Mouse (Mus musculus) 3T3-L1 (cell line): ENCODE data around the gene Atf6b.

Experiments
- DNase-seq: peaks from one replicate; pipeline ENCODE4 v3.0.0-alpha.2; 2015; ENCODE audit warnings: low read depth, low spot score

Gene Atf6b

DNA sequence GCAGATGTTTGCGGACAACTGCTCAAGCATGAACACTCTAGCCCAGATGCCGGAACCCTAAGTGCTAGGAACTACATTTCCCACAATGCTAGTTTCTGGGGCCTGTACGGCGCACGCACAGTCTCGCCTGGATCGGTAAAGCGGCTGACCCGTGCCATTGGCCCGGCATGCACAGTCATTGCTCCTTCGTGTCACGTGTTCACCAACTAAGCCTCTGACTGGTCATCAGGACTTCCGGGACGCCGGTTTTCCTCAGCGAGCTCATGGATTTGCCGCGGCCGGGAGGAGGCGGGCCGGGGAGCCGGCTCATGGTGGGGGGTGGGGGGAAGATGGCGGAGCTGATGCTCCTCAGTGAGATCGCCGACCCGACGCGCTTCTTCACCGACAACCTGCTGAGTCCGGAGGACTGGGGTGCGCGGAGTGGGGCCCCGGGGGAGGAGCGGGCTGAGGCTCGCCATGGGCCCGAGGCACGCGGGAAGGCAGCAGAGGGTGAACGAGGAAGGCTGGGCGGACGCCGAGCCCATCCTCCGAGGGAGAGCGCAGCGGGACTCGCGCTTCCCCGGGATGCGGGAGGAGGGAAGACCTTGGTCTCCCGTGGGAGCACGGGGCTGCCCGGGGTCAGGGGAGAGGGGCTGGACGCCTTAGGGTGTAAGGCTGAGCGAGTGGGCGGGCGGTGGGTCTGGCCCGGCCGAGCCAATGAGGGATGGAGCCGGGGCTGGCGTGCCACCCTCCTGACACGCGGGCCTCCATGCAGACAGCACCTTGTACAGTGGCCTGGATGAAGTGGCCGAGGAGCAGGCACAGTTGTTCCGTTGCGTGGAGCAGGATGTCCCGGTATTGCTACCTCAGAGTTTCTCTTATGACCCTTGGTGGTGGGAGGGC, at the start of gene Atf6b:
Gene Atf6b (plus strand): TSS at position 241 of the 882 bp plus-strand sequence.
- DNase-seq = peak; percentile 100

DNA sequence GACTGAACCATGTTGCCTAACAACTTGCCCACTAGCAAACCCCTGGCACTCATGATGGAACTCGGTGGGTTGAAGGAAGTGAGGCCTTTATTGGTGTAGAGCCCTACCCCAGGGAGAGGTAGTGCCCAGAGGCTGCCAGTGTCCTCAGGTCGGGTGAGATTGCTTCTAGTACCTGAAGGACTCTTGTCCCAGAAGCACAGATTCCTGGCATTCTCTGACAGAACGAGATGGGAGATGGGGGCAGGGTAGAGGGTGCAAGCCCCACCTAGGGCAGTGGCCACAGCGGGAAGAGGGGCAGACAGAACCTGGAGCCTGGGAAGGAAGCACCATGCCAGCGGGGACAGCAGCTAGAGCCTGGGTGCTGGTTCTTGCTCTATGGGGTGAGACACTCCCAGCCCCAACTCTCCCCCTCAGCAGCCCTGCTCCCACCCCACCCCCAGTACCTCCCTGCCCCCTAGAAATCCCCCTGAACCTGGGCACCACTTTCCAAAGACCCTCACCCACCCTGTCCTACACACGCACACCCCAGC, 49.3 kb upstream of the Atf6b start, which contains the start of gene Ager:
Gene Ager (plus strand): TSS at position 297 of the 530 bp plus-strand sequence.
- no peak for DNase-seq

DNA sequence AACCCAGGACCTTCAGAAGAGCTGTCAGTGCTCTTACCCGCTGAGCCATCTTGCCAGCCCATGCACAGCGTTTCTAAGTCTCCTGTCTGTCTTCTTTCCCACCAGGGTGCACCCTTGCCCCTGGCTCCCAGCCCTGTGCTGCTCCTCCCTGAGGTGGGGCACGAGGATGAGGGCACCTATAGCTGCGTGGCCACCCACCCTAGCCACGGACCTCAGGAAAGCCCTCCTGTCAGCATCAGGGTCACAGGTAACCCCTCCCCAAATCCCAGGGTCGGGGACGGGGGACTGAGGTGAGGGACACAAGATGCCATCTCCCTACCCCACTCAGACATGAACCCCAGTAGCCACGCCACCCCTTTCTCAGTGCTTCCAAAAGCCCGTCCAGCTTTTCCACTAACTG, 47.1 kb upstream of the Atf6b start:
- DNase-seq = no peak

DNA sequence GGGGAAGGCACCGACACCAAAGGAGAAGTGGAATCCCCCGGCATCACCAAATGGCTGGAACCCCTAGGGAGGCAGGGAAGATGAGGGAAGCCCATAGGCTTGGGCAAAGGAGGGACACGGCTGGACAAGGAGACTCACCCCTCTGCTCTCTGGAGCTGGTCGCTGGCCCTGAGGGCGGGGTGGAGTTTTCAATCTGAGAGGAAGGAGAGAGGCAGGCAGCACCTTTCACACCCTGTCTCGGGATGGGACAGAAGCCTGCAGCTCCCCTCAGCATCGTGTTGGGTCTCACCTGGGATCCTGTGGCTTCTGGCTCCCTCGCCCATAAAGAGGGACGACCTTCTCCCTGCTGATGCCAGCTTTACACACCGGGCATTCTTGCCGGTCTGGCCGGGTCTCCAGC, 45.1 kb upstream of the Atf6b start:
- DNase-seq = no peak

DNA sequence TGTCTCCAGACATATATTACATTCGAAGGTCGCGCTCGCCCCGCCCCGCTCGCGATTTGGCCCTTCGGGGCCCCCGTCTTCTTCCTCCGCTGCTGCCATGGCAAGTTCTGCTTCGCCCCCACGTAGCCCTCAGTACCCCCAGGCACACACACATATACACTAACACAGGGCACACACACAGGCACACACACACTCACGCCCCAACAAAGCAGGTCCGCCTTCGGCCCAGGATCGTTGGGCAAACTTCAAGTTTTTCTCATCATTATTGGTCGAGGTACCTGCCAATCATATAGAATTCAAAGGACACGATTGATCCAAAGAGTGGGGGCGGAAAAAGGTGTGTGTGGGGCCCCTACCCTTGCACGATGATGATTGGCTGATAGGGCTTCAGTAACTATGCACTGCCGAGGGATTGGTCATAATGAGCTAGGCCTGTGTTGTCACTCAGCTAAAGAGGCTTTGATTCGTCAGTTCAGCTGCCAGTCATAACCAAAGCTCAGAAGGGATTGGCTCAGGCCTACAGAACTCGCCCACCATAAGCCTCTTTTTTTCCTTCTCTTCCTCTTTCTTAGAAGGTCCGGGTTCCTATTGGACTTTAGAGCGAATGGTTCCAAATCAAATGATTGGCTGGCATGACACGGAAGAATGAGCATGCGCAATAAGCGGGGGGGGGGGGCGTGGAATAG, 43.4 kb upstream of the Atf6b start, which contains the start of gene Rnf5:
Gene Rnf5 (minus strand): TSS at position 316 of the 686 bp plus-strand sequence.
- peak; percentile 100 for DNase-seq

DNA sequence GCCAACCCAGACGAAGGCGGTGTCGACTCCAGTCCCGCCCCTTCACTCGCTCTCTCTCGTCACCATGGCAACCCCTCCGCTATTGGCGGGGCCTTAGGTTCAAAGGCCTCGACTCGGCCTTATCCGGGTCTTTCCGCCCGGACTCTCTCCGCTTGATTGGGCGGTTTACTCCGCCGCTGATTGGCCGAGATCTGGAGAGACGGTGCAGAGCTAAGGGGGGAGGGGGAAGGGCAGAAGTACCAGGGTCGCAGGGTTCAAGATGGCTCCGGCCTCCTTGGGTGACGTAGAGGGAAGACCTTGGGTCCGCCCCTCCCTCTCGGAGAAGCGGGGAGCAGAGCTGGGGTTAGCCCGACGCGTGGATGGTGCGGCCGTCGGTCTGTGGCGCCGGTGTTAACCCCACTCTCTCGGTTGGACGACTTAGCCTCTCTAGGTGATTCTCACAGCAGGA, 42.9 kb upstream of the Atf6b start, which contains the start of gene Agpat1:
Gene Agpat1 (plus strand): TSS at position 202 of the 448 bp plus-strand sequence.
- peak; percentile 99 for DNase-seq

DNA sequence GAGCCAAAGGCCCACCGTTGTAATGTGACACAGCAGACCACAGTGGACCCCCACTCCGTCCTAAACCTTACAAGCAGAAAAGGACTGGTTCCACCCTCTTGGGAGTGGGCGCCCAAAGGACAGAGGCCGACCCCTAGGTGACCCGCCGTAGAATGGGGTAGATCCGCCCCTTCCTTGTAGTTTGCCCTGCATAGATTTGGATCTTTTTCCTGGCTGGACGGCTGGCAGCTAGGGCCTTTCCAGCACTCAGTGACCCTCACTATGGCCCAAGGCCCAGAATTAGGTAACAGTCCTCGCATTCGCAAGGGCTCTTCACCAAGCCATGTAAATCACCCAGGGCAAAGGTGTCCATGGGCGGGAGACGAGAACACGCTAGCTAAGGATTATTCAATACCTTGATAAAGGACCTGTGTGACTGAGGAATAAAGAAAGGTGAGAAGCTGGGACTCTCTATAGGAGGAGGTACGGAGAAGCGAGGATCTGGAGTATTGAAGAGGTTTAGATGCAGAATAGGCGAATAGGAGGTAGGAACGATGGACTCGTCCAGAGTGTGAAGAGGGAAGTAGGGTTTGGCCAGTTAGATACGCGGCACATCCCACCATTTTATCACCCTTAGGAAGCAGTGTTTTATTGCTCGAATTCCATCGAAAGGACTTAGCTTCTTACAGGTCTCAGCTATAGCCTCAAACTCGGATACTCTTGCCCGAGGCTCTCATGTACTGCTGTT, 42.3 kb upstream of the Atf6b start:
- DNase-seq = peak; percentile 49

DNA sequence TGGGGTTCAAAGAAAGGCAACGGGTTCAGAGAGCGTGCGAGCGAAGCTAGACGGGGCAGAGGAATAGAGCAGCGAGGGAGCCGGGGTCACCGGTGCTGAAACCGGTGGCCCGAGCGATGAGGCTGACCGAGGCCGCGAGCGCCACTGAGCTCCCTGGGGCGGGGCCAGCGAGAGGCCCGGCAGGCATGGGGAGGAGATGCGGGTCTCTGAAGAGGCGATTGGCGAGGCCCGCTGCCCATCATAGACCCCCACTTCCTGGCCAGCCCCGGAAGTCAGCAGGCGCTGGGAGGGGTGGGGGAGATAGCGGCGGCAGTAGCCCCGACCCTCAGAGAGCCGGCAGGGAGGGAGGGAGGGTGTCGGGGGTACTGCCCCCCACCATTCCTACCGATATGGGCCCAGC, 41.3 kb upstream of the Atf6b start:
- DNase-seq = peak; percentile 93

DNA sequence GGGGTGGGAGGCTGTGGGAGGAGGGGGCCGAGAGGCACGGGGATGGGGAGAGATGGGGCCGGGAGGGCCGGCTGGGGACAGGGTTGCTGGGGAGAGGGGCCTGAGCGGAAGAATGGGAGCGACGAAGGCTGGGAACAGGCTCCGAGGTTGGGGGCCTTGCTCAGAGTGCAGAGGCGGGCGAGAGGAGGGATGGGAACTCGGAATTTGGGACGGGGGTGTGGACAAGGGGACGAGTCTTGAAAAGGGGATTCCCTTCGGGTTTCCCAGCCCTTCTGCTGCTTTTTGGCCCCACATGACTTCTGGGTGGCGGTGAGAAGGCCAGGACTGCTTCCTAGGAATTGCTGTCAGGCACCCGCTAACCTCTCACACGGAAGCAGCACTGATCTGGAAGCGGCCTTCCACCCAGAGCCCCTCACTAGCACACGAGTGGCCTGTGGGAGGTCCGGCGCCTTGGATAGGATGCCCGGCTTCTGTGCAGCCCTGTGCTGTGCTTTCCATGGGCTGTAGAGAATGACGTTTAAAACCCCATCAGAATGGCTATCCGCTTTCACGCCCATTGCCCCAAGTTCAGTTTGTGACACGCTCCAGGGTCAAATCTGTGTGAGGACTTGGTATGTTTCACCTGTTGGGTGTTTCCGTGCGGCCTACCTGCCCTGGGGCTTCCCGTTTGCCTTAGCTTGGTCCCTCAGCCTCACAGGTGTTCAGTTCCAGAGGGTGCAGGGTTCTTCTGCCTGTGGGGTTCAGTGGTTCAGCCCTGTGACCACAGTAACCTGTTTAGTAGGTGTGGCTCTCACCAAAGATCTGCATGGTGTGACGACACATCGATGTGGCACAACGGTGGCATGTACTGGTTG, 40.5 kb upstream of the Atf6b start:
- DNase-seq = peak; percentile 49

DNA sequence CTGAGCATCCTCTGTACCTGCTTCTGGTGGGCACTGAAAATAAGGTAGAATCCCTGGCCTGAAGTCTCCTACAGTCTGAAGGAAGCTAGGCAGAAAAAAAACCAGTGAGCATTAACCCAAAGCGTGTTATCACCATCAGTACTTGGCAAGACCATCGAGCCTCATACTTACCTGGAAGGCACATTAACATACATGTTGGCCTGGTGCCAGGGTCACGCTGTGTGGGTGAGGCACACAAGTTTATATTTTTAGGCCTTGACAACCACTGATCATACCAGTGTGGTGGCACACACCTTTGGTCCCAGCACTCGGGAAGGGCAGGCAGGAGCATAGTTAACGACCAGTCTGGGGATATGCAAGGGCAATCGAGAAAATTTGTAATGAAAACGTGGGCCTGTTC, 38.9 kb upstream of the Atf6b start:
- no peak for DNase-seq

DNA sequence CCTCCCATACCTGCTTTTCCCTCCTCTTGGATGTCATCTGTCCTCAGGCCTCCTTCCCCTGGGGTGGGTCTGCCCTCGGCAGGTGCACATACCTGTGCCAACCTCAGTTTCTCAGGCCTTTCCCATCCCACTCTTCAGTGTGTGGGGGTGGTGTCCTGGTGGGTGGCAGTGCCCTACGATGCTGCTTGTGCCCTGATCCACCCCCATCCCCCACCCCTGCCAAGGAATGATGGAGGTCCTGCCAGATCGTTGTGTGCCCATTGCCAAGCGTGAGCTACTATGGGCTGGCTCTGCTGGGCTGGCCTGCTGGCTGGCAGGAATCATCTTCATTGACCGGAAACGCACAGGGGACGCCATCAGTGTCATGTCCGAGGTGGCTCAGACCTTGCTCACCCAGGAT, 35.9 kb upstream of the Atf6b start:
- no peak for DNase-seq

DNA sequence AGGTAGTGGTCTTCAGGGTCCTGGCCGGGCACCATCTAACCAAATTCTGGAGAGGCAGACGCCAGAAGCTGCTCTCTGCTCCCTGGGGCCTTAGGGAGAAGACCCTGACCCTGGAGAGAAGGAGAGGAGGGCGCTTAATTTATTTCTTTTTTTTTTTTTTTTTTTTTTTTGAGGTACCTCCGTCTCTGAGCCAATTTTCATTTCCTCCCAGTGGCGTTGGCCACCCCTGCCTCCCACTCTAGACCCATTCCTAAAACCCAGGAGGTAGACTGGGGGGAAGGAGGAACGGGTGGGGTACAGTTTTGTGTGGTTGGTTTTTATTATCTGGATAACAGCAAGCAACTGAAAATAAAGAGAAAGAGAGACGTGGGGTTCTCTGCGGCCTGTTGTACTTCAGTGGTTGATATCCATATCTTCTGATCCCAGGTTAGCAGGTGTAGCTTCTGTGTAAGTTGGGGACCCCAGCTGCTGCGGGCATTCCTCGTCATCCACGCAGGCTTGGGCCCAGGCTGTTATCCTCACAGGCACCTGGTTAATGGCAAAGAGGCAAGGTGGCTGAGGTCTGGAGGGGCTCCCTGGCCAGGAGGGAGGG, 33.8 kb upstream of the Atf6b start:
- no peak for DNase-seq

DNA sequence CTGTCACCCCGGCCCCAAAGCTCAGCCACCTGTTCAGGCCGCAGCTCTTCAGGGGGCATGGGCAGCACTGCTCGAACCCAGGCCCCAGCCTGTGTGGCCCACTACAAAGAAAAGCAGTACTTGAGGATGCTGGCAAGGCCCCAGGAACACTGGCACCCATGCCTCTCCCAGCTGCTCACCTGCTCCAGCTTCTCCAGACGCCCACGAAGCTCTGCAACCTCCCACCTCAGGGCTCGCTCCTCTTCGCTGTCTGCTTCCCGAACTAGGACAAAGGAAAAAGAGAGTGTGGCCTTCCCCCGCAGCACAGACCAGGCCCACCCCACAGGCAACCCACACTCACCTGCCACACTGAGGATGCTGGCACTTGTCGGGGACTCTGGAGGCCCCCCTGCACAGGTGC, 33.1 kb upstream of the Atf6b start:
- no peak for DNase-seq

DNA sequence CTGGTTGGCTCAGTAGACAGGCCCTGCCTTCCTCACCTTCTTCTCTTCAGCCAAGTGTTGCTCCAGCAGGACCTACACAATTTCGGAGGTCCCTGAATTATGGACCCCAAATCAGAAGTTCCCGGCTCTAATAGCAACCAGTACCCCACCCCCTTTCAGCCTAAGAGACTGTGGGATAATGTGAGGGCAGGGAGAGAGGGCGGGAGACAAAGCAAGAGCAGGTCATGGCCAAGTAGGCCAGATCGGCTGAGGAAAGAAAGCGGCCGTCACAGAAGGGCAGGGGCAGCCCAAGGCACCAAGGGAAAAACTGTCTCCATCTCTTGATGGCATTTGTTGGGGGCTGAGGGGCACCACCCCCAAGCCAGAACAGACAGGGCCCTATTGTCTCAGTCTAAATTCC, 31.1 kb upstream of the Atf6b start, which contains the start of gene Egfl8:
Gene Egfl8 (minus strand): TSS at position 101 of the 400 bp plus-strand sequence.
- no peak for DNase-seq

DNA sequence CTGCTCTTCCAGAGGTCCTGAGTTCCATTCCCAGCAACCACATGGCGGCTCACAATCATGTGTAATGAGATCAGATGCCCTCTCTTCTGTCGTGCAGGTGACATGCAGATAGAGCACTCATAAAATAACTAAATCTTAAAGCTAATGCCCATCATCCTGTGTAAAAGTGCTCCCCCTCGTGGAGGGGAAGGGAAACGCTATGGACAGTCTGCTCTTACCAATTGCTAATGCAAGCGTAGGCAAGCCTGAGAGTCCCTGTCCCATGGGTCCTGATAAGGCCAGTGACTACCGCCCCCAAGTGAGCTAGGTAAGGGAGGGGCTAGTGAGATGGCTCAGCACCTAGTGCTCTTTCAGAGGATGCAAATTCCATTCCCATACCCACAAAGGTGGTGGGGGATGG, 27.9 kb upstream of the Atf6b start:
- DNase-seq = peak; percentile 86

DNA sequence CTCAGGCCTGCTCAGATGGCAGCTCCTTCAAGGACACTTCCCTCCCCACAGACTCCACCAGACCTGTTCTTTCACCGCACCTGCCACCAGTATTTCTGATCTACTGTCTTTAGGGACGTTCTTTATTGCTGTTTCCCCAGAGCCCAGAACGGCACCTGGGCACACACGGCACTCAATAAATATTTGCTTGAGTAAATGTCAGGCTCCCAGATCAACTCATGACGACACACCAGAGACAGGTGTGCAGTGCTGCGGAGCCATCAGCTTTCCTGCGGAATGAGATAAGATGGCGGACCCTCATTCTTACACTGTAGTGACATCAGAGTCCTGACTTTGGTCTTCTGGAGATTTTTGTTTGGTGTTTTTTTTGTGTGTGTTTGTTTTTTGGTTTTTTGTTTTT, 25.9 kb upstream of the Atf6b start:
- no peak for DNase-seq

DNA sequence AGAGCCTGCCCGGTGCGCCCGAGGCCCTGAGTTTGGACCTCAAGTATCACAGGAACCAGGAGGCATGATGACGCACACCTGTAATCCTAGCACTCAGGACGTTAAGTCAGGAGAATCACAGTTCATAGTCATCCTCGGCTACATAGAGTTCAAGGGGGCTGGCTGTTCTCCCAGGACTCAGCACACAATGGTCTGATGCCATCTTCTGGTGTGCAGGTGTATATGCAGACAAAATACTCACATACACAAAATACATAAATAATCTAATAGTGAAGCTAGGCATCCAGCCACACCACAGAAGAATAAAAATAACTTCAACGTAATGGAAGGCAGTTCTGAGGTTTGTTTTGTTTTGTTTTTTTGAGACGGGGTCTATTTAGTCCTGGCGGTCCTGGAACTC, 23.8 kb upstream of the Atf6b start:
- DNase-seq = no peak

DNA sequence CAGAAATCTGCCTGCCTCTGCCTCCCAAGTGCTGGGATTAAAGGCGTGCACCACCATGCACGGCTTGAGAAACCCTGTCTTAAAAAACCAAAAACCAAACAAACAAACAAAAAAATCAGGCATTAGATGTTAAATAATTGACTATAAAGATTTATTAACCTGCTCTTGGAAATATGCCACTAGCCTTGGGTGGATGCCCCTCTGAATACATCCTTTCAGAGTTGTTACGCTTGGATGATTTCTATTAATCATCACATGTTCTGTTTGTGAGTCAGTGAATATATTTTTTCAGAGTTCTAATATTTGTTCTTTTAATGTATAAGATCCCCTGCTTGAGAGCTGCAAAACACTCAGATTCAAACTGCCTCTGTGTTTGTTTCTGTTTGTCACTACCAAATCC, 22.0 kb upstream of the Atf6b start:
- DNase-seq = no peak

DNA sequence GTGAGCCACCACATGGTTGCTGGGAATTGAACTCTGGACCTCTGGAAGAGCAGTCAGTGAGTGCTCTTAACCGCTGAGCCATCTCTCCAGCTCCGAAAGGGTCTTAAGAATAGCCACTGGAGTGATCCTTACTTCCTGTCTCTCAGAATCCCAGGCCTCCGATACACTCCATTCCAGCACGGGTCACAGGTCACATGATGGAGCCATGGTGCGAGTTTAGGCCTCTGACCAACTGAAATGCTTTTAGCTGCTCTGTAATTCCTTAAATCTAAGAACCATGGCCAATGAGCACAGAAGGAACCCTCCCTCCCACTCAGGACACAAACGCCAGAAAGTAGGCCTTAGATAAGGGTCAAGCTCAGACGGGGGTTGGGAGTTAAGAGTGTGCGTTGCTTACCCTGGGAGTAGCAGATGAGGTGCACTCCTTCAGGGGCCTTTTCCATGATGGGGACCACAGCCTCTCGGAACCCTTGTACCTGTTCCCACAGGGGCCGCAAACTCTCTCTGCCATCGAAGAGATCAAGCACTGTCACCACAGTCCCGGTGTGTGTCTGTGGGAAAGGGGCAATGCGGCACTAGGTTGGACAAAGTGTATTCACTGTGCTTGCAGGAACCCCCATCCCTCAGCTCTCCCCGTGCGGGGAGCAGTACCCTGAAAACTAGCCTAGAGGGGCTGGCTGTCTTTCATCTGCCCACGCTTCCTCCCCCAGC, 20.7 kb upstream of the Atf6b start:
- DNase-seq = no peak

DNA sequence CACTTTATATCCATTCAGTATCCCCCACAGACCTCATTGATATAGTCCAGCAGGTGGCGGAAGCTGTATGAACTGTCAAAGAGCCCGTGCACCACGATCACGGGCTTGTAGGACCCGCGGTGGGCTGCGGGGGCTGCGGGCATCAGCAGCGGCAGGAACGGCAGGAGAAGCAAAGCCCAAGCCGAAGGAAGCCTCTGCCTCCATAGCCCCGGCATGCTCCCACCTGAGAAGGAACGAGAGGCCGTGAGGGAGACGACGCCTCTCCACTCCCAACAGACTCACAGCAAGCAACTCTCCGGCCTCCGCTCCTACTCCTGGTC, 20.2 kb upstream of the Atf6b start:
- peak; percentile 72 for DNase-seq
